Mouse (Mus musculus) liver, adult 2 months (tissue): ENCODE data around the gene Gse1.

Source experiments
- CTCF ChIP-seq: fragments of 200-500 bp; IDR thresholded peaks from 2 replicates; pipeline ENCODE4 v1.5.1; 2011; ENCODE audit warnings: low read depth, low read length, control low read depth
- POLR2A ChIP-seq: fragments of 200-500 bp; IDR thresholded peaks from 2 replicates; pipeline ENCODE4 v1.6.1; 2011; ENCODE audit warnings: low read length, control low read depth; ENCODE audit not compliant: insufficient read depth; ENCODE audit errors: extremely low read depth

DNA sequence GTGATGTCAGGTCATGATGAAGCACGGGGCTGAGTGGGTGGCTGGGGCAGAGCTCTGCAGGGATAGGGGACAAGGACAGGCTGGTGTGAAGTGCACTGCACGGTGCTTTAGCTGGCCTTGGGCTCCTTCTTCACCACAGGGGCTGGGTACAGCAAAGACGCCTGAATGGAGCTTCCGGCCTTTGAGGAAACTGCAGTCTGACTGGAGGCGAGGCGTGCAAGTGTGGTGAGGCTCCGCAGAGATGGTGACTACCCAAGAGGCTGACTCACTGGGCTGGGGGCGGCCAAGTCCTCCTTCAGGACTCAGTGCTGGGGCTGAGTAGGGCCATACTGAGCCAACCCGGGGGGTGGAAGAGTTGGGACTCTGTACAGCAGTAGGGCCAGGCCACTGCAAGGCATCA lies 22.3 kb upstream of the Gse1 start:
- TF ChIP-seq CTCF (no peak), POLR2A (no peak)
